Mouse (Mus musculus): ENCODE data around the gene Tuba1b.

- TF ChIP-seq CTCF (IDR thresholded peaks at IDR 0.05; ENCODE audit: low read depth, low read length) (no peak), POLR2A (IDR thresholded peaks at IDR 0.05; ENCODE audit: extremely low read depth, insufficient read depth, low read length) (peak; percentile 81)
These were observed at the start of gene Tuba1b for GRCm38 (mm10) chr15:98934217-98934839.

Data from liver, adult 2 months (tissue).